Mouse (Mus musculus): ENCODE measurements around the gene Ntn1.

GRCm38 (mm10) chr11:68285754-68286141, 114.9 kb downstream of the Ntn1 start:
- no peak for TF ChIP-seq POLR2A (IDR thresholded peaks at IDR 0.05; ENCODE audit: low read depth, low read length)
- TF ChIP-seq CTCF (IDR thresholded peaks at IDR 0.05; ENCODE audit: extremely low read depth, insufficient read length, insufficient replicate concordance, low read depth, low read length), result no peak

All from small intestine, adult 2 months (tissue).